Mouse (Mus musculus) E14TG2a.4 (cell line): ENCODE measurements at regions not wholly inside any gene's neighbourhood (a gene's known extent, or its start where the extent isn't known, plus 50 kb on each side); places are given as distances from the start of the nearest gene placed in this dataset.

Source experiments
- H3K27me3 ChIP-seq: 2 replicates; pipeline ENCODE4 v1.6.1; 2014; ENCODE audit warnings: low read length, control low read depth; ENCODE audit not compliant: insufficient read depth
- H3K36me3 ChIP-seq: 2 replicates; pipeline ENCODE4 v1.6.1; 2014; ENCODE audit warnings: low read length, control low read depth; ENCODE audit not compliant: insufficient read depth
- H3K4me1 ChIP-seq: replicated peaks from 2 replicates; pipeline ENCODE4 v1.6.1; 2014; ENCODE audit warnings: low read depth, low read length, control low read depth
- H3K4me3 ChIP-seq: replicated peaks from 2 replicates; pipeline ENCODE4 v1.5.1; 2014; ENCODE audit warnings: mild to moderate bottlenecking, low read length
- H3K9me3 ChIP-seq: 2 replicates; pipeline ENCODE4 v1.6.1; 2014; ENCODE audit warnings: low read length, control low read depth
- CTCF ChIP-seq: conservative IDR thresholded peaks from 2 replicates; pipeline ENCODE4 v1.5.1; 2014; ENCODE audit warnings: low read length
- NANOG ChIP-seq: IDR thresholded peaks from 2 replicates; pipeline ENCODE4 v1.6.1; 2014; ENCODE audit warnings: borderline replicate concordance, low read length, mixed read lengths
- POU5F1 ChIP-seq: IDR thresholded peaks from 2 replicates; pipeline ENCODE4 v1.6.1; 2014; ENCODE audit warnings: low read length, borderline replicate concordance

DNA sequence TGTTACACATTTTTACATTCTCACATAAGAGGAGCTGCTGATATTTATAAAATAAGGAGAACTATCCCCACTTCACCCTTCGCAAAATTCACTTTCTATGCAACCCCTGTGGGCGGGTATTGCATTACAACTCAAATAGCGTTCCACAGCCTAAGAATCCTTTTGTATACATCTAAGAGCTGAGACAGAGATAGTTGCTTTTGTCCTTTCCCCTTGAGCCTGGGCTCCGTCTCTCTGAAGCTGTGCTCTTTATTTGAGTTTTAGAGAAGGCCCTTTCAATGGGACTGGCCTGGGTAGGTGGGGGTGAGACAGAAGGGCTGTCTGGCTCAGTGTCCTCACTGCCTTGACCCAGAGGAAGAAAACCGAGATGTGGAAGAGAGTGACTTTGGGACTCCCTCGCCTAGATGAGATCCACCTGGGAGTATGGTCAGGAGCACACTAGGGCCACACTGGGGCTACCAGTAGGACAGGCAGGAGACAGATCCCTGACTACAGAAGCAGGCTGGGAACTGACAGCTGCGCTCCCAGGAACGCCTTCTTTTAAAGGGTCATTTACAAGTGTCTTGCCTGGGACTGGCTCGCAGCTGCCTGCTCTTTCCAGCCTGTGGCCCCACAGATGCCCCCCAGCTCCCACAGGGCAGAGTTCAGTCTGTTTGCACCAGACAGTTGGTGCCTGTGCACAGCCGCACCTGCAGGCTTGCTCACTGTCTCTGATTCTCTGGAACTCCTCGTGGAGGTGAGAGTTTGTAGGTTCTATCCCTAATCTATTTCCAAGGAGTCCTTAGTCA is 204.5 kb upstream of the Pou3f3 start:
- Histone ChIP-seq H3K4me3 (peak overlapping the region; percentile 74), H3K9me3 (peaks cover 6% of the 10 kb centered on the region; the same call in 1 of the 2 replicates), H3K4me1 (peaks cover 7% of the 10 kb centered on the region), H3K36me3 (no peaks in the 10 kb centered on the region), H3K27me3 (peaks cover 26% of the 10 kb centered on the region)
- no peak for TF ChIP-seq NANOG
- TF ChIP-seq POU5F1, result no peak
- no peak for TF ChIP-seq CTCF

DNA sequence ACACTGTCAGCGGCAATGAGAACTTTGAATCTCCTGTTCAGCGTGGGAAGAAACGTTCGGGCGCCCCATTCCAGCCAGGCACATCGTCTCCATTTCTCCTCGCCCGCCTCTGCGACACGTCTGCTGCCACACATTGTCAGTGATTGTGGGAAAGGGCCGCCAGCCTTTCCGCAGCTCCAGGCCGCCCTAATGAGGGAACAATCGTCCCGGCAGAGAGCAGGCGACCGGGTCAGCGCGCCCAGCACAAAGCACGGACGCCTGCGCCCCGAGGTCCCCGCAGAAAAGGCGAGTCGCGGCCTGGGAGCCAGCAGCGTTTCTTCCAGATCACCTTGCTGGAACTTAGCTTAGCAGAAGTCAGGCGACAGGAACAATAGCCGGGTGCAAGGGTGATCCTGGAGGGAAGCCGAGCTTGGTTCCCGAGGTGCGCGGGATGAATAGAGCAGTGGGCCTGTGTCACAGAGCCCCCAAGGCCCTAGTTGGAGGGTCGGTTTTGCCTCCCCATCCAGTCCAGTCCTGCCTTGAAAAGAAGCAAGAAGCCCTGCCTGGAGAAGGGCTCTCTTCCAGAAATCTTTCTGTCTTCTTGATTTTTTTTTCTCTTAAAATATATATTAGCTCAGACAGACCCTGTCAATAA is 203.8 kb upstream of the Pou3f3 start:
- H3K4me1 ChIP-seq, result peaks cover 7% of the 10 kb centered on the region
- TF ChIP-seq CTCF (no peak), POU5F1 (no peak), NANOG (no peak)
- peaks cover 6% of the 10 kb centered on the region; the same call in 1 of the 2 replicates for H3K9me3 ChIP-seq
- H3K4me3 ChIP-seq, result peak overlapping the region; percentile 74
- H3K27me3 ChIP-seq, result peaks cover 26% of the 10 kb centered on the region
- no peaks in the 10 kb centered on the region for H3K36me3 ChIP-seq

DNA sequence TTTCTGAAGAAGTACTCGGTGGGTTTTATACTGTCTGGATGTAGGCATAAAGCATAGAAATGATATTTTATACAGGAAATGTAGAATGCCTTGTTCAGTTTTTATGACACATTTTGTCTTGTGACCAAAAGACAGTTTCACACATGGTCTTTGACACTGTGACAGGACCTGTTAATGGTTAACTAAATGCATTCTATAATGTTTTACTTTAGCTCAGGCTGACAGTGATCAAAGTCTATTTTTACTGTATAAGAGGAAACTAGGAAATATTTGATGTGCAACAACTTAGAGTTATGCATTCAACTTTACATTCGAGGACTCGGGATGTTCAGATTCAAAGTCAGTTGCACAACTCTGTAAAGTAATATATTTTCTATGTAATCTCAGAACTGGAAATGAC is 199.5 kb upstream of the Pou3f3 start:
- H3K4me3 ChIP-seq, result no peak overlapping the region
- peaks cover 4% of the 10 kb centered on the region for H3K4me1 ChIP-seq
- H3K9me3 ChIP-seq, result peaks cover 6% of the 10 kb centered on the region; the same call in 1 of the 2 replicates
- no peaks in the 10 kb centered on the region for H3K36me3 ChIP-seq
- H3K27me3 ChIP-seq, result peaks cover 22% of the 10 kb centered on the region
- TF ChIP-seq NANOG (no peak), CTCF (no peak), POU5F1 (no peak)

DNA sequence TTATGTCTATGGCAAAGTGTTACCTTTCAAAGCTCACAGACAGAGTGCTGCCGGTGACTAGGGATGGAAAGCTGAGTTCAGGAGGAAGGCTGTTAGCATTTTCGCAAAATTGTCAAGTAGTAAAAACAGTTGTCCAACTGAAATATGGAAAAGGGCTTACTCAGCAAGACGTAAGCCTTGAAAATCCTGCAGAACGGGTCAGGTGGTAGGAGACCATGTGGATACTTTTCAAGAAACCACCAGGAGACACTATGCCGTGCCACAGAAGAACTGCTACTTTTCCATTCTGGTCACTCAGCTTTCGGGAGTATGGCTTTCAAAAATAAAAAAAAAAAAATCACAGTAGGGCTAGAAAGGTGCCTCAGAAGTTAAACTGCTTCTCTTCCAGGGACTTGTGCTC is 199.1 kb upstream of the Pou3f3 start:
- Histone ChIP-seq H3K27me3 (peaks cover 18% of the 10 kb centered on the region), H3K4me1 (no peaks in the 10 kb centered on the region), H3K4me3 (no peak overlapping the region), H3K9me3 (peaks cover 6% of the 10 kb centered on the region; the same call in 1 of the 2 replicates), H3K36me3 (no peaks in the 10 kb centered on the region)
- TF ChIP-seq POU5F1 (no peak), CTCF (no peak), NANOG (no peak)

DNA sequence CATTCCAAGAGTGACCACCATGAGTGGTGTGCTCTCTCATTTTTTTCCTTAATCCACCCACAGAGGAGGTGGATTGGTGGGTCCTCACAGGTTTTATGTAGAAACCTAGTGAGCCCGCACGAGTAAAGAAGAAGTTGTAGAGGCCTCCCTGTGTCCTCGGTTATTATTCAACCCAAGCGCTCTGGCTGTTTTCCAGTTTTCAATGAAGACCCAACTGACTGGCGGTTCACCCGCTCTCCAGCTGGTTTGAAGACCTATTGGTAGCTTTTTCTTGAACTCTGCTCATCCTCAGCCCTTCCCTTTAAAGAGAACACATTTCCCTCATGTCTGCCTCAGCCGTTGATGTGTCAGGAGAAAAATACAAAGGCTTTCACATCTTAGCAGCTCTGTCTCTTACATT is 196.7 kb upstream of the Pou3f3 start:
- Histone ChIP-seq H3K9me3 (no peaks in the 10 kb centered on the region), H3K4me1 (no peaks in the 10 kb centered on the region), H3K27me3 (peaks cover 3% of the 10 kb centered on the region; the same call in 1 of the 2 replicates), H3K36me3 (no peaks in the 10 kb centered on the region), H3K4me3 (no peak overlapping the region)
- TF ChIP-seq NANOG, result no peak
- TF ChIP-seq POU5F1, result no peak
- TF ChIP-seq CTCF, result no peak

DNA sequence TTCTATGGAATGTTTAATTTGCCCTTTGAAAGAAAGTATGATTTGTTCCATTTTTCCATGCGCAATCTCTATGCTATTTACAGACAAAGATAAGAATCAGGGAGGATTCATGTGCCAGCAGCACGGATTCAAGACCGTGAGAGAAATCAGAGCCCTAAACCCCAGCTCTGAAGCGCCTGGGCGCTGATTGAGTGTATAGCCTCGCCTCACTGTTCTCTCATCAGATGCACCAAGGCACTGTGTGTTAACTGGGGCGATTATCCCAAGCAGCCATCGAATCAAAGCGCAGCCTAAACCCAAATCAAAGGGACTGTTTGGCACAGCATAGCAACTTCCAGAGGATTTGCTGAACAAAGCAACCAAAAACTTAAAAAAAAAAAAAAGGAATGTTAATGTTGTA is 191.1 kb upstream of the Pou3f3 start:
- Histone ChIP-seq H3K4me3 (no peak overlapping the region), H3K4me1 (no peaks in the 10 kb centered on the region), H3K27me3 (no peaks in the 10 kb centered on the region; the same call in 1 of the 2 replicates), H3K9me3 (no peaks in the 10 kb centered on the region), H3K36me3 (no peaks in the 10 kb centered on the region)
- TF ChIP-seq CTCF, result no peak
- no peak for TF ChIP-seq POU5F1
- TF ChIP-seq NANOG, result no peak

DNA sequence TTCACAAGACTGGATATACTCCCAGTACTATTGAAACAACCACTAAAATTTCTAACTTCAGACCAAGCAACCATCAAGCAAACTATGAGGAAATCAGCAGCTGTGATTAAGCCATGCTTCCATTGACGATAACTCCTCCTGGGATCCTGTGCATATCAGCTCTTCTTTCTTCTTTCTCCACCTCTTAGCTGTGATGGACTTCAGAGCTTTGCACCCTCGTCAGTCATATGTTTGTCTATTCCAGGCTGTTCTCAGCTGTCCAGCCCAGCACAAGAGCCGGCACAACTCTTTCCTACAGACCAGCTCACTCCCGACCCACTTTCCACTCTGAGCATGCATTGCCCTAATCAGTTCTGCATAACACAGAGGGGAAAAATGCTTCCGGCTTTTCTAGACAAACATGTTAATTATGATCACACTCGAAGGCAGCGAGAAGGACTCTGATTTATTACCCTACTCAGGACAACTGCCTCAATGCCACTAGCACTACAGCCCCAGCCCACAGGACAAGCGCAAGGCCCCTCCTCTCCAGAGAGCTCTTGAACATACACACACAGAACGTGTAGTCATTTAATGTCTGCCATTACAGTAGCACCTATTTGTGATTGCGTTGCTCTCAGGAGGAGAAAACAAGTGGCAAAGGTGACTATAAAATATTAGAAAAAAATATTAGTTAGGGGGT is 190.4 kb upstream of the Pou3f3 start:
- H3K27me3 ChIP-seq, result no peaks in the 10 kb centered on the region; the same call in 1 of the 2 replicates
- TF ChIP-seq POU5F1 (no peak), NANOG (no peak), CTCF (no peak)
- H3K4me3 ChIP-seq, result no peak overlapping the region
- H3K36me3 ChIP-seq, result no peaks in the 10 kb centered on the region
- no peaks in the 10 kb centered on the region for H3K9me3 ChIP-seq
- no peaks in the 10 kb centered on the region for H3K4me1 ChIP-seq

DNA sequence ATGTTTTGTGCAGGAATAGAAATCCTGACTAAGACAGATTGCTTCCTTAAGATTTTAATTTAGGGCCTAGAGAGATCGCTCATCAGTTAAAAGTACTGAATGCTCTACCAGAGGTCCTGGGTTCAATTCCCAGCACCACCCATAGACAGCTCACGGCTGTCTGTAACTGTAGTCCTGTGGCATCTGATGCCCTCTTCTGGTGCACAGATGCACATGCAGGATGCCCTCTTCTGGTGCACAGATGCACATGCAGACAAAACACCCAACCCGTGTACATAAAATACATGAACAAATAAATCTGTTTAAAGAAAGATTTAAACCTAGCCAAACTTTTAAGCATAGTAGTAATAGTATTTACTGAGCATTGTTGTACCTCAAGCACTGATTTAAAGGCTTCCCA is 181.2 kb upstream of the Pou3f3 start:
- Histone ChIP-seq H3K4me3 (no peak overlapping the region), H3K36me3 (no peaks in the 10 kb centered on the region), H3K4me1 (no peaks in the 10 kb centered on the region), H3K9me3 (0 out of 2 replicates have a peak, but pooled peaks cover 4% of the 10 kb centered on the region), H3K27me3 (no peaks in the 10 kb centered on the region)
- TF ChIP-seq CTCF (no peak), NANOG (no peak), POU5F1 (no peak)
